Mouse (Mus musculus) adrenal gland, adult 10 weeks (tissue): ENCODE data around the gene Sycp1. TPM values are rescaled to one million over a fixed set of nuclear protein-coding genes. Genes with fewer than 3 reads are reported as not detected.

Experiments used
- polyA plus RNA-seq: library from polyadenylated mRNA; stranded (reverse); fragments of 350-450 nt; fragmentation: Illumina TruSeq; extraction: RNeasy Lipid Tissue Mini Kit (QIAGEN cat#74804); gene quantifications from one replicate; pipeline ENCODE4 v1.2.3, GENCODE M21; 2014; ENCODE audit warnings: low read depth, low replicate concordance

Sycp1 gene
- polyA plus RNA-seq = not detected

GRCm38 (mm10) chr3:102935451-102936354, at the start of gene Sycp1:
Gene Sycp1, minus strand, starts transcription at chr3:102936100.

DNA sequence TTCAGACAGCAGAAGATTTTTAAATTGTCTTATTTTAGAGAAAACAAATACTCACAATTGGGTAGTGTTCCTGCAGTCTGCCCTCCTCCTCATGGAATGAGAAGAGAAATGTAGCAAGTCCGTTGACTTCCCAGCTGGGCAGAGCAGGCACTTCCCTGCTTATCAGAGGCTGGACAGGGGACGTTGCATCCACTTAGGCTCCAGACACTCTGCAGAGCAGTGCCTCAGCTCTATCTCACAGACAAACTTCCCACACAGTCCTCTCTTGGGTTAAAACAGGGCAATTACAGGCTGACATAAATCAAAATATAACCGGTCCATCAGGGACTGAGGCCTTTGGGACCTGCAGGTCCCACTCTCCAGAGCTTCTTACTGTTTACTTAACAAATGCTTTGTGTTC, 28.1 kb upstream of the Sycp1 start, which contains the start of gene Nr1h5:
Nr1h5 (minus strand) TSS at position 101 of the 400 bp plus-strand sequence.

GRCm38 (mm10) chr3:102782618-102783017, 153.3 kb downstream of the Sycp1 start, which contains the start of gene Tshb:
Gene Tshb, minus strand, starts transcription at chr3:102782718.

Other genes with a start within 250 kb of the Sycp1 start
- gene Tspan2, start 201.6 kb downstream of the Sycp1 start, polyA plus RNA-seq = 19.2 TPM
- gene Tshb, start 153.4 kb downstream of the Sycp1 start, polyA plus RNA-seq = not detected
- gene Nr1h5, start 28.0 kb upstream of the Sycp1 start, polyA plus RNA-seq = not detected
- gene Sike1, start 59.6 kb upstream of the Sycp1 start, polyA plus RNA-seq = 47.5 TPM
- 907 TPM for gene Csde1, start 84.3 kb upstream of the Sycp1 start, polyA plus RNA-seq
- gene Nras, start 122.2 kb upstream of the Sycp1 start, polyA plus RNA-seq = 49.0 TPM
- gene Ampd1, start 137.9 kb upstream of the Sycp1 start, polyA plus RNA-seq = 3.3 TPM
- 2.4 TPM for gene Dennd2c, start 166.5 kb upstream of the Sycp1 start, polyA plus RNA-seq
- gene Bcas2, start 235.6 kb upstream of the Sycp1 start, polyA plus RNA-seq = 113 TPM